In the genomic region with DNA sequence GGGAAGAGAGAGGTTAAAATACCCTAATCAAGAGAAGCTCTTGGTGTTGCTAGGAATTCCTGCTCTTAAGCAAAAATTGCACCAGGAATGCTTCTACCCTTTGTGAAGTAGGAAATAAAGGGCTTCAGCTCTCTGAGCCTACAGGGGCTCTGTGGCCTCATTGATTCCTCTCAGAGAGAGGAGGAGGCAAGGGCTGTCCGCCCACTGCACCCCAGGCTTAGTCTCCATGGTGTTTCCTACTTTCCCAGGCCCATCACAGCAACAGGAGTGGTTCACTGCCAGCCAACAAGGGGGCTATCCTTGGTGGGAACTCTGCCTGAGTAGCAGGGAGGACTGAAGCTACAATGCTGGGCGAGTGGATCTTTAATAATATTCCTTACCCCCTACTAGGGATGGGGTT, we compare ENCODE assay signal across 14 mouse cellular contexts.
DNase-seq lines count a peak whose midpoint lies in the region; ATAC-seq and TF ChIP-seq lines count a peak whose summit lies in the region.
"Had no signal": no experiment of that assay in that cellular context is flagged by ENCODE, and none has a peak within 500 bp of the region (broad histone marks: within the 10 kb centered on the region; RNA-seq: fewer than 3 reads in every experiment).

No protein-coding gene starts in this region.

- H3K4me1 ChIP-seq in kidney, postnatal 0 days (replicated peaks; ENCODE audit: insufficient read depth, low read length): peaks cover 25% of the 10 kb centered on the region
- peaks cover 11% of the 10 kb centered on the region; the same call in 1 of the 2 replicates for H3K4me1 ChIP-seq in kidney, adult 2 months (ENCODE audit: control insufficient read depth, insufficient read depth, low read length)
- H3K4me1 ChIP-seq in forebrain, embryonic 16.5 days (replicated peaks; ENCODE audit: control insufficient read depth, insufficient read depth, low read length): peaks cover 3% of the 10 kb centered on the region
- peaks cover 20% of the 10 kb centered on the region for H3K4me1 ChIP-seq in midbrain, embryonic 13.5 days (replicated peaks)

- no peak for TF ChIP-seq POLR2A in kidney, adult 2 months (IDR thresholded peaks at IDR 0.05; ENCODE audit: low read depth, low read length)

- H3K4me2 ChIP-seq in kidney, postnatal 0 days (ENCODE audit: low read length): no peak overlapping the region
- H3K4me2 ChIP-seq in forebrain, embryonic 16.5 days (ENCODE audit: low read length): no peak overlapping the region
- H3K4me2 ChIP-seq in midbrain, embryonic 13.5 days (replicated peaks): no peak overlapping the region
- H3K4me2 ChIP-seq: heart, embryonic 15.5 days; limb, embryonic 15.5 days had no signal

- H3K9ac ChIP-seq in kidney, postnatal 0 days (ENCODE audit: low read depth, low read length): no peak overlapping the region
- no peak overlapping the region for H3K9ac ChIP-seq in forebrain, embryonic 16.5 days (replicated peaks; ENCODE audit: low read depth, low read length)
- H3K9ac ChIP-seq in midbrain, embryonic 13.5 days (replicated peaks): no peak overlapping the region
- H3K9ac ChIP-seq: heart, embryonic 15.5 days; limb, embryonic 15.5 days had no signal

- no peak for ATAC-seq in kidney, postnatal 0 days (replicated peaks; ENCODE audit: low FRiP score, low read depth)
- ATAC-seq in forebrain, embryonic 16.5 days: peak; percentile 71
- peak; percentile 73 for ATAC-seq in midbrain, embryonic 13.5 days

- no peaks in the 10 kb centered on the region for H3K36me3 ChIP-seq in kidney, postnatal 0 days (ENCODE audit: insufficient read depth, low read length)
- no peaks in the 10 kb centered on the region for H3K36me3 ChIP-seq in kidney, adult 2 months (ENCODE audit: control insufficient read depth, insufficient read depth, low read length)
- H3K36me3 ChIP-seq in forebrain, embryonic 16.5 days (ENCODE audit: control insufficient read depth, insufficient read depth): no peaks in the 10 kb centered on the region
- H3K36me3 ChIP-seq in midbrain, embryonic 13.5 days: no peaks in the 10 kb centered on the region
- H3K36me3 ChIP-seq: heart, embryonic 15.5 days; limb, embryonic 15.5 days had no signal

- H3K9me3 ChIP-seq in kidney, postnatal 0 days (replicated peaks; ENCODE audit: low read length): no peaks in the 10 kb centered on the region
- H3K9me3 ChIP-seq in forebrain, embryonic 16.5 days (ENCODE audit: control insufficient read depth, low read length): no peaks in the 10 kb centered on the region
- H3K9me3 ChIP-seq in midbrain, embryonic 13.5 days: no peaks in the 10 kb centered on the region
- H3K9me3 ChIP-seq: heart, embryonic 15.5 days; limb, embryonic 15.5 days had no signal

- 90% methylated on average over 2 of the region's 2 CpGs for WGBS in kidney, postnatal 0 days
- 91% methylated on average over 2 of the region's 2 CpGs for WGBS in kidney, adult 2 months
- WGBS in forebrain, embryonic 16.5 days: 44% methylated on average over 2 of the region's 2 CpGs
- 37% methylated on average over 2 of the region's 2 CpGs for WGBS in midbrain, embryonic 13.5 days

- no peak overlapping the region for H3K4me3 ChIP-seq in kidney, postnatal 0 days (replicated peaks; ENCODE audit: low read depth, low read length)
- no peak overlapping the region for H3K4me3 ChIP-seq in kidney, adult 2 months (ENCODE audit: insufficient read depth, low read depth, low read length)
- H3K4me3 ChIP-seq in forebrain, embryonic 16.5 days (replicated peaks; ENCODE audit: low read length): no peak overlapping the region
- no peak overlapping the region for H3K4me3 ChIP-seq in midbrain, embryonic 13.5 days (replicated peaks)
- H3K4me3 ChIP-seq: heart, embryonic 15.5 days; limb, embryonic 15.5 days had no signal

- no peak for TF ChIP-seq CTCF in kidney, postnatal 0 days (IDR thresholded peaks at IDR 0.05; ENCODE audit: low read depth)
- no peak for TF ChIP-seq CTCF in kidney, adult 2 months (conservative IDR thresholded peaks at IDR 0.05; ENCODE audit: insufficient read depth, insufficient read length, low read depth, low read length)

- H3K27ac ChIP-seq in kidney, postnatal 0 days: peak overlapping the region; percentile 79
- H3K27ac ChIP-seq in kidney, adult 2 months (ENCODE audit: insufficient read depth, low read depth, low read length): no peak overlapping the region
- no peak overlapping the region for H3K27ac ChIP-seq in forebrain, embryonic 16.5 days (ENCODE audit: low read length)
- H3K27ac ChIP-seq in midbrain, embryonic 13.5 days: peak overlapping the region; percentile 61; the same call in 1 of the 2 replicates
- H3K27ac ChIP-seq: heart, embryonic 15.5 days; limb, embryonic 15.5 days had no signal

- peak; percentile 13 for DNase-seq in cerebellum, adult 9-11 months
- DNase-seq in cerebellum, postnatal 14 days: no peak
- DNase-seq in kidney, postnatal 0 days (ENCODE audit: low spot score): no peak
- DNase-seq in kidney, adult 2 months: no peak
- no peak for DNase-seq in lung, postnatal 36 days
- no peak for DNase-seq in frontal cortex, postnatal 25 days (ENCODE audit: low spot score in 2 of 2)
- DNase-seq: adrenal gland, postnatal 14 days; cerebellum, adult 18-20 months; right cerebral cortex, postnatal 4 days; thymus, postnatal 25 days had no signal

- H3K27me3 ChIP-seq in kidney, postnatal 0 days (ENCODE audit: insufficient read depth, low read length): no peaks in the 10 kb centered on the region
- H3K27me3 ChIP-seq in kidney, adult 2 months (replicated peaks; ENCODE audit: control insufficient read depth, insufficient read depth, low read length): no peaks in the 10 kb centered on the region
- no peaks in the 10 kb centered on the region for H3K27me3 ChIP-seq in forebrain, embryonic 16.5 days (replicated peaks; ENCODE audit: control insufficient read depth, insufficient read depth, low read length)
- no peaks in the 10 kb centered on the region for H3K27me3 ChIP-seq in midbrain, embryonic 13.5 days
- H3K27me3 ChIP-seq: heart, embryonic 15.5 days; limb, embryonic 15.5 days had no signal

Comparison
In these comparisons a context has a peak if more than half of its experiments do, and no peak if none do; other contexts are left out.
1. H3K27ac ChIP-seq: peak in kidney, postnatal 0 days (single experiment) and midbrain, embryonic 13.5 days (single experiment); none in kidney, adult 2 months (single experiment) and forebrain, embryonic 16.5 days (single experiment).